Mouse (Mus musculus): Measurements from ENCODE around the gene Cd164. TPM values are rescaled to one million over a fixed set of nuclear protein-coding genes. Genes with fewer than 3 reads are reported as not detected.

The Cd164 gene
- polyA plus RNA-seq, 1 experiment: 291 TPM

- H3K4me1 ChIP-seq (ENCODE audit: control insufficient read depth, insufficient read depth, low read length): peaks cover 10% of the 10 kb centered on the region
- no peaks in the 10 kb centered on the region for H3K36me3 ChIP-seq (ENCODE audit: control insufficient read depth, insufficient read depth, low read length)
- TF ChIP-seq POLR2A (IDR thresholded peaks at IDR 0.05; ENCODE audit: low read depth, low read length): no peak
- no peak for TF ChIP-seq CTCF (conservative IDR thresholded peaks at IDR 0.05; ENCODE audit: insufficient read depth, insufficient read length, low read depth, low read length)
- DNase-seq: no peak
- no peaks in the 10 kb centered on the region for H3K27me3 ChIP-seq (replicated peaks; ENCODE audit: control insufficient read depth, insufficient read depth, low read length)
- WGBS: 79% methylated on average over 16 of the region's 16 CpGs
- no peak overlapping the region for H3K4me3 ChIP-seq (ENCODE audit: insufficient read depth, low read depth, low read length)
- H3K27ac ChIP-seq (ENCODE audit: insufficient read depth, low read depth, low read length): no peak overlapping the region
These were observed 33.4 kb upstream of the Cd164 start for GRCm38 (mm10) chr10:41485778-41486177.

GRCm38 (mm10) chr10:41486506-41487170, 32.6 kb upstream of the Cd164 start:
- peaks cover 13% of the 10 kb centered on the region for H3K4me1 ChIP-seq (ENCODE audit: control insufficient read depth, insufficient read depth, low read length)
- no peaks in the 10 kb centered on the region for H3K36me3 ChIP-seq (ENCODE audit: control insufficient read depth, insufficient read depth, low read length)
- no peak overlapping the region for H3K4me3 ChIP-seq (ENCODE audit: insufficient read depth, low read depth, low read length)
- no peaks in the 10 kb centered on the region for H3K27me3 ChIP-seq (replicated peaks; ENCODE audit: control insufficient read depth, insufficient read depth, low read length)
- H3K27ac ChIP-seq (ENCODE audit: insufficient read depth, low read depth, low read length): no peak overlapping the region
- 81% methylated on average over 14 of the region's 14 CpGs for WGBS
- no peak for DNase-seq
- no peak for TF ChIP-seq CTCF (conservative IDR thresholded peaks at IDR 0.05; ENCODE audit: insufficient read depth, insufficient read length, low read depth, low read length)
- TF ChIP-seq POLR2A (IDR thresholded peaks at IDR 0.05; ENCODE audit: low read depth, low read length): no peak

- TF ChIP-seq POLR2A (IDR thresholded peaks at IDR 0.05; ENCODE audit: low read depth, low read length) (no peak), CTCF (conservative IDR thresholded peaks at IDR 0.05; ENCODE audit: insufficient read depth, insufficient read length, low read depth, low read length) (no peak)
- no peak for DNase-seq
- peaks cover 13% of the 10 kb centered on the region for H3K4me1 ChIP-seq (ENCODE audit: control insufficient read depth, insufficient read depth, low read length)
- peak overlapping the region; percentile 63 for H3K4me3 ChIP-seq (ENCODE audit: insufficient read depth, low read depth, low read length)
- no peaks in the 10 kb centered on the region for H3K27me3 ChIP-seq (replicated peaks; ENCODE audit: control insufficient read depth, insufficient read depth, low read length)
- 29% methylated on average over 7 of the region's 7 CpGs for WGBS
- no peaks in the 10 kb centered on the region for H3K36me3 ChIP-seq (ENCODE audit: control insufficient read depth, insufficient read depth, low read length)
- H3K27ac ChIP-seq (ENCODE audit: insufficient read depth, low read depth, low read length): no peak overlapping the region
These were observed 30.3 kb upstream of the Cd164 start for GRCm38 (mm10) chr10:41488877-41489276.

GRCm38 (mm10) chr10:41489294-41489693, 29.9 kb upstream of the Cd164 start:
- TF ChIP-seq CTCF (conservative IDR thresholded peaks at IDR 0.05; ENCODE audit: insufficient read depth, insufficient read length, low read depth, low read length) (peak; percentile 38; the same call in 1 of the 2 replicates), POLR2A (IDR thresholded peaks at IDR 0.05; ENCODE audit: low read depth, low read length) (no peak)
- Histone ChIP-seq H3K4me1 (ENCODE audit: control insufficient read depth, insufficient read depth, low read length) (peaks cover 13% of the 10 kb centered on the region), H3K4me3 (ENCODE audit: insufficient read depth, low read depth, low read length) (peak overlapping the region; percentile 63), H3K36me3 (ENCODE audit: control insufficient read depth, insufficient read depth, low read length) (no peaks in the 10 kb centered on the region), H3K27ac (ENCODE audit: insufficient read depth, low read depth, low read length) (peak overlapping the region; percentile 88), H3K27me3 (replicated peaks; ENCODE audit: control insufficient read depth, insufficient read depth, low read length) (no peaks in the 10 kb centered on the region)
- 15% methylated on average over 8 of the region's 8 CpGs for WGBS
- peak; percentile 80 for DNase-seq

GRCm38 (mm10) chr10:41489708-41490517, 29.3 kb upstream of the Cd164 start, which contains the start of the genes Smpd2 and Ppil6:
TSS of gene Smpd2 (minus strand) at chr10:41490369.
TSS of gene Ppil6 (plus strand) at chr10:41490439.
- under 1% methylated on average over 50 of the region's 50 CpGs for WGBS

GRCm38 (mm10) chr10:41490518-41490873, 28.7 kb upstream of the Cd164 start:
- Histone ChIP-seq H3K27me3 (replicated peaks; ENCODE audit: control insufficient read depth, insufficient read depth, low read length) (no peaks in the 10 kb centered on the region), H3K36me3 (ENCODE audit: control insufficient read depth, insufficient read depth, low read length) (no peaks in the 10 kb centered on the region), H3K4me1 (ENCODE audit: control insufficient read depth, insufficient read depth, low read length) (peaks cover 13% of the 10 kb centered on the region), H3K27ac (ENCODE audit: insufficient read depth, low read depth, low read length) (peak overlapping the region; percentile 54; the same call in 1 of the 2 replicates), H3K4me3 (ENCODE audit: insufficient read depth, low read depth, low read length) (peak overlapping the region; percentile 63)
- WGBS: under 1% methylated on average over 29 of the region's 29 CpGs
- no peak for DNase-seq
- TF ChIP-seq CTCF (conservative IDR thresholded peaks at IDR 0.05; ENCODE audit: insufficient read depth, insufficient read length, low read depth, low read length) (no peak), POLR2A (IDR thresholded peaks at IDR 0.05; ENCODE audit: low read depth, low read length) (no peak)

More at GRCm38 (mm10) chr10:41489708-41490517, 29.3 kb upstream of the Cd164 start, which contains the start of the genes Smpd2 and Ppil6:
- Histone ChIP-seq H3K4me3 (ENCODE audit: insufficient read depth, low read depth, low read length) (peak within 1 kb of the TSS; percentile 63), H3K27me3 (replicated peaks; ENCODE audit: control insufficient read depth, insufficient read depth, low read length) (no peaks in the 10 kb centered on the region), H3K4me1 (ENCODE audit: control insufficient read depth, insufficient read depth, low read length) (peaks cover 13% of the 10 kb centered on the region), H3K27ac (ENCODE audit: insufficient read depth, low read depth, low read length) (peak within 1 kb of the TSS; percentile 88), H3K36me3 (ENCODE audit: control insufficient read depth, insufficient read depth, low read length) (no peaks in the 10 kb centered on the region)
- DNase-seq: peak; percentile 98
- TF ChIP-seq CTCF (conservative IDR thresholded peaks at IDR 0.05; ENCODE audit: insufficient read depth, insufficient read length, low read depth, low read length): no peak
- TF ChIP-seq POLR2A (IDR thresholded peaks at IDR 0.05; ENCODE audit: low read depth, low read length): peak; percentile 67

GRCm38 (mm10) chr10:41491111-41491510, 28.1 kb upstream of the Cd164 start:
- Histone ChIP-seq H3K27ac (ENCODE audit: insufficient read depth, low read depth, low read length) (peak overlapping the region; percentile 39; the same call in 1 of the 2 replicates), H3K36me3 (ENCODE audit: control insufficient read depth, insufficient read depth, low read length) (no peaks in the 10 kb centered on the region), H3K4me1 (ENCODE audit: control insufficient read depth, insufficient read depth, low read length) (peaks cover 13% of the 10 kb centered on the region), H3K4me3 (ENCODE audit: insufficient read depth, low read depth, low read length) (peak overlapping the region; percentile 16; the same call in 1 of the 2 replicates), H3K27me3 (replicated peaks; ENCODE audit: control insufficient read depth, insufficient read depth, low read length) (no peaks in the 10 kb centered on the region)
- 15% methylated on average over 4 of the region's 4 CpGs for WGBS
- TF ChIP-seq CTCF (conservative IDR thresholded peaks at IDR 0.05; ENCODE audit: insufficient read depth, insufficient read length, low read depth, low read length) (no peak), POLR2A (IDR thresholded peaks at IDR 0.05; ENCODE audit: low read depth, low read length) (no peak)
- DNase-seq: peak; percentile 57
